Mouse (Mus musculus) cerebellum, adult 18-20 months (tissue): ENCODE data around the gene Gm20388.

ENCODE experiments used
- DNase-seq, 2 experiments: peaks; one replicate each; pipeline ENCODE4 v3.0.0; 2021

The Gm20388 gene

DNA sequence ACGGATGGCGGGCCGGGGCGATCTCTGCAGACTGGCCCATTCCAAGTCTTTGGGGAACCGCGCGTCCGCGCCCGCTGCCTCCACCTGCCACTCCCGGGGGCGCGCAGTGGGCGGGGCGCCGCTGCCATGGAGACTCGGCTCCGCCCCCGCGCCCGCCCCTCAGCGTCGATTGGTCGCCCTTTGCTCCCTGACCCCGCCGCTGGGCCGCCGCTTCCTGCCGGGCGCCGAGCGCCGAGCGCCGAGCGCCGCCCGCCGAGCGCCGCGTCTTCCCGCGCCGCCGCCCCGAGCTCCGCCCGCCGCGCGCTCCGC is 4320.5 kb downstream of the Gm20388 start, which contains the start of gene Galnt2:
Galnt2 (plus strand) TSS at position 216 of the 309 bp plus-strand sequence.
- DNase-seq: peak; percentile 90 to 98

DNA sequence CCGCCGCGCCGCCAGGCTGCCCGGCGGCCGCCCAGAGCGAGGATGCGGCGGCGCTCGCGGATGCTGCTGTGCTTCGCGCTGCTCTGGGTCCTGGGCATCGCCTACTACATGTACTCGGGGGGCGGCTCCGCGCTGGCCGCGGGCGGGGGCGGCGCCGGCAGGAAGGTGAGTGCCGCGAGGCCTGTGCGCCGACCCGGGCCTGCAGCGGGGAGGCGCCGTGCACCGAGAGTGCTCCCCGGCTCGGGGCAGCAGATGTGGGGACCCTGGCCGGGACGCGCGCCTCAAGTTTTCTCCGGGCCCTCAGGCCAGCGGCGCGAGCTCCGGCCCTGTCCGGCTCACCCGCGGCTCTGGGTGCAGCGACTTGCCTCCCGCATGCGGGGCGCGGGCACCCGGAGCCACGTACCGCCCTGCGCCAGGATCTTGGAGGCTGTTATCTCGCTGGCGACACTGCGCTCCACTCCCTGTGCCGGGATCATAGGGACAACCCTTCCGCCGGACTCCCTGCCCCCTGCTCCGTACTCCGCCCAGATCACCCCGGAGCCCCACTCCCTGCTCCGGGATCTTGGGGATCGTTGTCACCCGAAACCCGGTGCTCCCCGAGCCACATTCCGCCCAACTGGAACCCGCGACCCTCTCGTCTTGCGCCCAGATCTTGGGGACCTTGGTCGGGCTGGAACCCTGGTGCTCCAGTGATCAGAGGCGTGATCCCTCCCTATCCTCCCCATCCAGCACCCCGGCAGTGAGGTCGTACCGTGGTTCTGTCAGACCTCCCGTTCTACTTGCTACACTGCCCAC is 4321.0 kb downstream of the Gm20388 start:
- peak in 1 of 2 experiments; percentile 63 for DNase-seq

DNA sequence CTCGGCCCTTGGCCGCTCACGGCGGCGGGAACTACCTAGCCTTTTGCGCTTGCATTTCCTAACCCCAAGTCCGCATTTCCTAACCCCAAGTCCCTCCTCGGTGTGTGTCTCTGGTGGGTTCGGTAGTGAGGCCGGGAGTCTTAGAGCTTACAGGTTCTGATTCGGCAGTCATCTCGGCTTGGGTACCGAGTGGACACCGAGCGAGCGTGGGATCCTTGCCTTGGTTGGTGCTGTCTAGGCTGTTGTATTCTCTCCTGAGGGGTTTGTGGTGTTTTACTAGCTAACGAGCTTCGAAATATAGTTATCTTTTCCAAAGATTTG is 4321.6 kb downstream of the Gm20388 start:
- DNase-seq: no peak

DNA sequence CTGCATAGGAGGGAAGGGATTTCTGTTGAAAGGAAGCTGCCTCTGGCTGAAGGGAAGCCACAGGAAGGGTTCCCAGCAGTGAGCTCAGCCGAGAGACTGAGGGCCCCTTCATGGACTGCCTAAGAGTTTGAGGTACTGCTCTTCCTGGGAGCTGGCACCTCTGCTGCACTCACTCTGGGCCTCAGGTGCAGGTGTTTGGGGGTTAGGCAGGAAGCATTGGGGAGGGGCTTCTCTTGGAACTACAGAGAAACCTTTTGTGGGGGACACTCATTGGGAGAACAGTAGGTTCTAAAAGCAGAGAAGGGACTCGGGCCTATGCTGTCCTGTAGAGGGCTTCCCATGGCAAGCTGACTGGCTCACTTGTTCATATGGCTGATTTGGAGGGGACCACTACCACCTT is 4323.9 kb downstream of the Gm20388 start:
- DNase-seq: peak in 1 of 2 experiments; percentile 4

DNA sequence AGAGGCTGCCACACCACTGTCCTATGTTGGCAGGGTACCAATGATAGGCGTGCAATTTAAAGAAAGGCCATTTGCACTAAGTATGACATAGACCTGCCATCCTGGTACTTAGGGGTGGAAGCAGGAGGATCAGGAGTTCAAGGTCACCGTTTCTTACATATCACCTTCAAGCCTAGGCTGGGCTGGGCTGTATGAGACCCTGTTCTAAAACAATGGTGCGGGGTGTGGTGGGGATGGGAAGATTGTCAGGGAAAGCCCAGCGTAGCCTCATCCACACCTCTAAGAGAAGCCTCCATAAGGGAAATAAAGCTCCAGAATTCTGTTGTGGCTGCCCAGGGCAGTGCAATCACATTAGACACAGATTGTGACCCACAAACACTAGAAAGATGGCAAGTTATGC is 4324.9 kb downstream of the Gm20388 start:
- peak in 1 of 2 experiments; percentile 4 for DNase-seq

DNA sequence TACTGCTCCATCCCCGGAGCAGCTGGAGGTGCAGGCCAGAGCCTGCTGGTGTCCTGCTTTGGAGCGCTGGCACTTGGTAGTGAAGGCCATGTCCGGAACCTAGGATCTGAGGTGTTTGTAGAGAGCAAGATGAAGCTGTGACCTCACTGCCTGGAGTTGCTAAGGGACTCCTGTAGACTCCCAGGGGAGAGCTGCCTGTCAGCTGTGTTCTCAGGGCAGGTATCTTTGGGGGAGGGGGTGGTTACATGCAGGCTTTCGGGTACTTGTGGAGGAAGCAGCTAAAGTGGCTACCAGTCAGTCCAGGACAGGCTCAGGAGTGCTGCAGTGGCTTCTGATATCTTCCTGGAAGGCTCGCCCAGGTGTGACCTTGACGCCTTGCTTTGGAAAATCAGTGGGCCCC is 4328.7 kb downstream of the Gm20388 start:
- peak in 1 of 2 experiments; percentile 12 for DNase-seq

DNA sequence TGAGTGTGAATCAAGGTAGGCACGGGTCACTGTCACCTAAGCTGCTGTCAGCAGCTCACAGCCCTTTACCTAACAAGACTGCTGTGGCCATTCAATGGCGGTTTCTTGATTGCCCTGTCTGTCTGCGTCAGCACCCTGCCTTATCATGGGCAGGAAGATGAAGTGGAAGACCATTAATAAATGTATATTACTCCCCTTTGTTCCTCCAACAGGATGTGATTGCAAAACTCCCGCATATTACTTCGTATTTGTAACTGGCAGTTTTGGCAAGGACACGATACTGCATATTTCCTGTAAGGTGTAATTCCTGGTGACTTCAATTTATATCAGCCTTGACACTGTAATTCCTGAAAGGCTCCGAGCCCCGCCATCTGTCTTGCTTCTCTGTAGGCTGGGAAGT is 4330.3 kb downstream of the Gm20388 start:
- peak in 1 of 2 experiments; percentile 5 for DNase-seq

DNA sequence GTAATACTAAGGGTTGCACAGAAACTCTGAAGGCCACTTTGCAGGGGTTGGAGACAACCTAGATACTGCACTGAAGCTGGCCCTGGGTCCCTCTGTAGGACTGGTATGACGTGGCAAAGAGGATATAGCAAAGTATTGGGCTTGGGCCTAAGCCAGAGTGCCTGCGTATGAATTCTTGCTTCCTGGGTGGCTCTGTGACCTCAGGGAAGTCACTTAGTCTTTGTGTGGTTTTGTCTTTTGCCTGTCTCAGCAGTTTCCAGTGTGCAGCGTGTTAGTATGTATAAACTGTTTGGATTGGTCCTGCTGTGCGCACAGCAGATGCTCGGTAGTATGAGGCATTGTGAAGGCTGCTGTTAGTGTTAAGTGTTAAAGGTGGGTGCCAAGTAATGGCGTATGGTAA is 4331.6 kb downstream of the Gm20388 start:
- DNase-seq: peak in 1 of 2 experiments; percentile 11

DNA sequence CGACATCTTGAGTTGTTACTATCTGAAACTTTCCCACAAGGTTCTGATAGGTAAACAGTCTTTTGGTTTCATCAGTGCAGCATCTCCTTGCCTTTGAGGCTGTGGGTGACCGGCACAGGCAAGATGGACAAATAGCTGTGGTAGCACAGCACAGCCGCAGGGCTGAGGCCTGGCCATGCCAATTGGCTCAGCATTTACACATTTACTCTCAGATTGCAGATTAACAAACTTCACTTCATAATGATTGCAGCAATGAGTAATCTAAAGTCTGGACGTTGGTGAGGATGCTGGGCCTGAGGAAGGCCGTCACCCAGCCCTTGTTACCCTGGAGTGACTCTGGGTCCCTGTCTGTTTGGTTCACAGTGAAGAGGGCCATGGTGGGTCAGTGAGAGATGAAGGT is 4332.3 kb downstream of the Gm20388 start:
- no peak for DNase-seq

DNA sequence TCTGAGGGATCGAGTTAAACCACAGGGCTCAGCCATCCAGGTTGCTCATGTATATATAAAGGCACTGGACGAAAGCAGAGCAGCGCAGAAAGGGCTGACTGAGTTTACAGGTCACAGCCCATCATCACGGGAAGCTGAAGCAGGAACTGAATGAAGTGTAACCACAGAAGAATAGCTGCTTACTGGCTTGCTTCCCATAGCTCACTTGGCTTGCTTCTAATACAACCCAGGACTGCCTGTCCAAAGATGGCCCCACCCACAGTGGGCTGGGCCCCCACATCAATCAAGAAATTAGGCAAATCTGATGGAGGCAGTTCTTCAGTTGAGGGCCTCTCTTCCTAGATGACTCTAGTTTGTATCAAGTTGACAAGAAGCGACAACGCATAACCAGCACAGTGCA is 4336.9 kb downstream of the Gm20388 start:
- no peak for DNase-seq

DNA sequence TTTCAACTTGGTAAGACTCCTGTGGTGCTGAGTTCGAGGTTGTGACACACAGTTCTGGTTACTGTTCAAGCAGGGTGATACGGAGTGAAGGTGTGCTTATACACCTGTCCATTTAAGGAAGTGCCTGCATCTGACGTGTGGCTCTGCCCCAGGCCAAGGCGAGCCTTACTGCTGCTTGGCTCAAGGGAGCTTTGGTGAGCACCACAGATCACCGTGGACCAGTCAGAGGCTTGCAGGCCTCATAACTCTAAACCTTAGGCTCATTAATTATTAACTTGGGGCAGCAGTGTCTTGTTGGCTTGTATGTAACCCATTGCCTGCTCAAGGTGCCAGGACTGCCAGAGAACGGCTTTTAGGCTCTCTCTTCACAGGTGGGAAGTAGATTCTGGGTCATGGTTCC is 4338.0 kb downstream of the Gm20388 start:
- no peak for DNase-seq

DNA sequence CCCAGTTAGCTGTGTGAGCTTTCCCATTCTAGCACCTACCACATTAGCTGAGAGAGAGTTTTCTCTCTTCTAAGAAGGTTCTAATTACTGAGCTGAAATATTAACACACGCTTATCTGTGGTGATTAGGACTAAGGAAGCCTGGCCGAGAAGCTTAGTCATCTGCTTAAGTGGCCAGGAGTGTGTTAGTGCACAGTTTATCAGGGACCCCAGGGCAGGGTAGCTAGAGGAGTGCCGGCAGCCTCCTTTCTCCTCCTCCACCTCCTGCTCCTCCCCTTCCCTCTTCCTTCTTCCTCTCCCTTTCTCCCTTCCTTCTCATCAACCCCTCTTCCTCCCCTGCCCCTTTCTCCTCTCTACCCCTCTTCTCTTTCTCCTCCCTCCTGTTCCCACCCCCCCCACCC is 4339.6 kb downstream of the Gm20388 start:
- DNase-seq: no peak

DNA sequence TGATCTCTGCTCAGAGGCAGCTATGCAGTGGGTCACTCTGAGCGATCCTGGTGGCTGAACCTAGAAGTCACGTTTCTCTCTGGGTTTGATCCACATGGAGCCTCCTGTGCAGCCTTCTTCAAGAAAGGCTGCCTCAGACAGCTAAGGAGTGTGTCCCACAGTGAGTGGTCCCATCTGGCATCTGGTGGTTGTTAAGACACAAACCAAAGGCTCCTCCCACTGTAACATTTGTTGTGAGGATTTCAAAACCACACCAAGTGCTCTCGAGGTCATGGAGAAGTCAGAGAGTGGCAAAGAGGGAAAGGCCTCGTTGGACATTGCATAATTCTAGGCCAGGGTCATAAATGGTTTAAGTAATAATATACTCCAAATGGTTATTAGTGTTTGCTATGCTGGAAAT is 4340.1 kb downstream of the Gm20388 start:
- DNase-seq: no peak

DNA sequence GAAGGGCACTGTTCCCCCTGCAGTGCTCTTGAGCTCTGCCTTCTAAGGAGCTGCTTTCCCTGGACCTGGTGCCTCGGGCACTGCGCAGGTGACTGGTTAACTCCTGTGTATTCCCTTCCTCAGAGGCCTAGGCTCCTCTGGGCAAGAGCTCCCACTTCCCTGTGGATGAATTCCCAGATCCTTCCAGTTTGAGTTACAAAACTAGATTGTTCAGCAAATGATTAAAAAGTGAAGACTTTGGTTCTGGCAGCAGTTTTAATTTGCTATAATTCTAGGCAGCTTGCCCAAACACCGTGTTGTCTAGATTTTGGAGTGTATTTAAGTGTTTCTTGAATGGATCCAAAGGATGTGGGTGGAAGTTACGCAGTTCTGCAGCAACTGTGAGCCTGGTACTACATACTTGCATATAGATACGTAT is 4341.9 kb downstream of the Gm20388 start:
- DNase-seq: no peak

DNA sequence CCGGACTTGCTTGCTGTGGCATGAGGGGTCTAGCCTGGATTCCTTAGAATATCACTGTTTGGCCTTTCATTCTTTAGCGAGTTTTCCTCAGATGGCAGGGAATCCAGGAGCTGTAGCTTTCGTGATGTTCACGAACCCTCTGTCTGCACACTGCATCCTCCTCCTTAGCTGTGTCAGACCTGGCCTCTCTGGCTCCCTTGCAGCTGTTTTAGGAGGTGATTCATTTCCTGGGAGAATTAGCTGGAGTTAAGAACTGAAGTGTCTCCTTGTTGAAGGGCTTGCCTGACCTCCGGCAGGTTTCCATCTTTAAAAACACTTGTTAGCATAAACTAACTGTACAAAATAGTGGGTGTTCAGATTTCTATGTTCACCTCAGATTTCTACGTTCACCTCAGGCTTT is 4343.3 kb downstream of the Gm20388 start:
- no peak for DNase-seq

DNA sequence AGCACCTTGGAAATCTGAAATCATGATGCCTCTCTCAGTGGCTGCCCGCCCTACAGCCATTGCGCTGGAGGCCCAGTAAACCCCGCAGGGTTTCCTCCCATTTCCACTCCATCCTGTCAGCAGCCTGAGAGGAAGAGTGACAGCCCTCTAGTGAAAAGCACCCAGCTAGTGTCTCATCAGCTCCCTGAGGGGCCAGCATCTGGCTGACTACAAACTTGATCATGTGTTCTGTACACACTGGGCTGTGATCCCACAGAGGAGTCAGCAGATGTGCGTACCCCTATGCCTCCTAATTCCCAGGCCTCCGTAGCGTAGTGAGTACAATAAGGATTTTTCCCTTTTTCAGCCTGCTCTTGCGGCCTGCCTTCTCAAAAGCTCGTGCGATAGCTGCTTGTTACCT is 4346.2 kb downstream of the Gm20388 start:
- no peak for DNase-seq

DNA sequence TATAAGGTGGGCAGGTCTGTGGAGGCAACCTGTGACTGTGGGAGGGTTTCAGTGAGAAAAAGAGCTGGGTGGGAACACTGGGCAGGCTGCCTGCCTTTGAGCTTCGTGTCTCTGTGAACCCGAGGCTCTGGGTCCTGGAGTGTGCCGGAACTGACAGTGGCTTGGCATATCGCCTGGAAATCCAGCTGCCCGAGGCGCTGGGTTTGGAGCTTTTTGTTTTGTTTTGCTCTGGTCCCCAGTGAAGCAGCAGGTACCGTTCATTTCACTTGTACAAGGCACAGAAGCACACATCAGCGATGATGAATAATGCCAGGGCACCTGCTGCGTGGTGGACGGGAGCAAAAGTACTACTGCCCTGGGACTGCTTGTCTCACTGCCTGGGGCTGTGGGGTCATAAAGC is 4346.7 kb downstream of the Gm20388 start:
- DNase-seq: peak; percentile 40 to 52

DNA sequence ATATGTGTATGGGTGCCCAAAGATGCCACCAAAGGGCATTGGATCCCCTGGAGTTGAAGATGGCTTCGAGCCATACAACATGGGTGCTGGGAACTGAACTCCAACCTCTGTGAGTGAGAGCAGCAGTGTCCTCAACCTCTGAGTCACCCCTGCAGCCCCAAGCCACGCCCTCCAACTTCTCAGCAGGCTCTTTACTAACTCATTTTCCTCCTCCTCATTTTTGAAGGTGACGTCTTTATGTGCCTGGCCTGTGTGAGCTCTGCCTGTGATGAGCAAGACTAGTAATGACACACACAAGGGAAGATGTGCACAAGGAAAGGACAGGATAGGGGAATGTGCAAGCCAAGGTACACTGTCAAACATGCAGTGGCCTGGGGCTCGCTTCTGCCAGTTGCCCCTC is 4348.5 kb downstream of the Gm20388 start:
- no peak for DNase-seq

DNA sequence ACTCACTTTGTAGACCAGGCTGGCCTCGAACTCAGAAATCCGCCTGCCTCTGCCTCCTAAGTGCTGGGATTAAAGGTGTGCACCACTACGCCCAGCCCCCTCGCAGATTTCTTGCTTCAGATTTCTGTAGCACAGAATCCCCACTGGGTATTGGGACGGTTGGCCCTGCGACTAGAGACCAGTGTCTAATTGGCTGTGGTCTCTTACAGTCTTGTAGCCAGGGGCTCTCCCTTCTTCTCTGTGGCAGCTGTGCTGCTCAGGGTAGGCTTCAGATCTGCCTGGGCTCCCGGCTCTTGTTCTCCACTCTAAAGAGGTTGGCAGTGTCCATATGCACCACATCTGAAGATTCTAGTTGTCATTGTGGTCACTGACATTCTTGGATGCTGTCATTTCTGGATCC is 4349.3 kb downstream of the Gm20388 start:
- no peak for DNase-seq

DNA sequence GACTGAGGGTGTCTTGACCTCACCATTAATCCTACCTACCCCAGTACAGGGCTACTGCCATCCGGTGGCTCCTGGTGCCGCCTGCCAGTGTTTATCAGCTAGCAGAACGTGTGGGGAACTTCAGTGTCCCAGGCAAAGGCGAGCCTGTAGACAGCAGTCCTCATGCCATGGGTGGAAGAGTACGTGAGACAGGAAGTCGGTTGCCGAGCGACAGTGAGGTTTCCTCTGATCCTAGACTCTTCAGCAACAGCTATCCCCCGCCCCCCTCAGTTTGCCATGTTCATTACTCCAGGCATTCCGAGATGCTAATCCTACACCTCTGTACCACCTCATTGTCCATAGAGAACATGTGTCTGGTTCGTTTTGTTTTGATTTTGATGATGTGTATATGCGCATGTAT is 4349.7 kb downstream of the Gm20388 start:
- DNase-seq: no peak

DNA sequence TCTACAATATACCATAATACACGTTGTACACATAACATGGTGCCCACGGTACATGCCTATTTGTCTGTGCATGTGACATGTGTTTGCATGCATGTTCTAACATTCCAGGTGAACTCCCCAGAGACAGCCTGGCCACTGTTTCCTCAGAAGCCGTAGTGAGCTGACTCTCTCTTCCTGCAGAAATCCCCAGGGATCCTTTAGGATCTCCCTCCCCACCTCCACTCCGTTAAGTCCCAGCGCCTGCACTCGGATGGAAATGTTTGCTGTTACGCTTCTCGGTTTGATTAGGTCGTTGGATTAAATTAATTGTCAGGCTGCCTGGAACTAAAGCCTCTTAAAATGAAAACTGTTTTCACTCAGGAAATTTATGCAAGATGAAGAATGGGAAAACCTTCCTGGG is 4352.4 kb downstream of the Gm20388 start:
- DNase-seq: no peak

DNA sequence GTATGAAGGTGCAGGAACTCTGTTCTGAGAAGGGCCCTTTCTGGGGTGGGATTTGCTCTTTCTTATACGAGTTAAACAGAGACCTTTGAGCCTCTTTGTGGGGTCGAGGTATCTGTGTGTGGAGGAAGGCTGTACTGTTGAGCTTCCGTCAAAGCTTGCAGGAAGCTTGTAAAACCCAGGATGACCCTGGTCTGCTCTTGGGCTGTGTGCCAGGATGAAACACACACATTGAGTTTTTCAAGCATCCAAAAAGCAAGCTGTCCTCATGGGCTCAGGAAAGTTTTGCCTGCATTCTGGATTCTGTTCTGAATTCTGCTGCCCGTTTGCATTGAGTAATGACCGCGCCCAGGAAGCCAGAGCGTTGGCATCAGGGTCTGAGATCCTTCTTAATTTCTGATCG is 4353.4 kb downstream of the Gm20388 start:
- no peak for DNase-seq

DNA sequence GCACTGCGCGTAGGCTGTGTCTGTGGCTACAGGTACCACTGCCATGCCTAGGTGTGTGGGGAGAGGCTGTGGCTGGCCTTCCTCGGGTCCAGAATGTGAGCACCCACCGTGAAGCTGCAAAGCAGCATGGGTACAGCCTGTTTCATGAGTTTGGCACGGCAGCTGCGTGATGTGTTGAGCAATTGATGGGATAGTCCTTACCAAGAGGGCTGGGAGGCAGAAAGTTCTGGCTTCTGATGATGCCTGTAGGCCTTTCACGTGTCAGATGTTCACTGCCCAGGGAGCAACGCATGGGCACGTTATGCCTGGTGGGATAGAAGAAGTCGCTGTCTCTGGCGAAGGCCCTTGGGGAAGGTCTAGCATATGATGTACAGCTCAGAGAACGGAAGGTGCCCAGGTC is 4354.0 kb downstream of the Gm20388 start:
- DNase-seq: no peak

DNA sequence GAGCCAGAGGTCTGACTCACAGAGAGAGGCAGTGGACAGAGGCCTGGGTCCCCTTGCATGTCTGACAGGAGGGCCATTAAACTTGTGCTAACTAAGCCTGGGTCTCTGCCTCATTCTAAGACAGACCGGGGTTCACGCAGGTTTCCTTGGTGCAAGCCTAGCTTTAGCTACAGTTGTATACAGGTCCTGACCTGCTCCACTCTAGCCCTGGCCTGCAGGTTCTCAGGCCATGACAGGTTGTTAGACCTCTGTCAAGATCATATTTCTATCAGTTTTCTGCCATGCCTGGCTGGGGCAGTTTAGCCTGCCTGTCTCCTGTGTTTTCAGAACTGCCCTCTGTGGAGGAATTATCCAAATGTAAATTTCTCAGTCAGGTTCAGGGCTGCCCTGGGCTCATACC is 4354.5 kb downstream of the Gm20388 start:
- DNase-seq: no peak

DNA sequence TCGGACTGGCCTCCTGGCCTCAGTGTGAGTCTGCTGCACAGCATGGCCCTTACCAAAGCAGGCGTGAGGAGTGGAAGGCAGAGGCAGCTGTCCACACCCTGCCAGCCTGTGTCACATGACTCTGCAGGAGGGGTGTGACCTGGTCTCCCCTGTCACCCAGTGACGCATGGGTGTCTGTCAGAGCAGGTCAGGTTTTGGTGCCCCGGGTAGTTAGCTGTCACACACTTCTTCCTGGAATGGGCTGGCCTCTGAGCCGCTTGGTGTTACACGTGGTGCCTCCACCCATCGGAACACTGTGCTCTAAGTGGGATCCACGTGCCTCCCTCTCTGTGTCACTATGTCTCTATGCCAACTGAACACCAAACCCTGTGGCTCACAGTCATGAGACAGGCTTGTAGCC is 4355.2 kb downstream of the Gm20388 start:
- no peak for DNase-seq
